Mouse (Mus musculus) megakaryocyte progenitor cell, adult 5-6 weeks (primary cell): Measurements from ENCODE around the gene Sit1. TPM values are rescaled to one million over a fixed set of nuclear protein-coding genes. Genes with fewer than 3 reads are reported as not detected.

ENCODE experiments used
- ATAC-seq: replicated peaks from 2 replicates; pipeline ENCODE4 v1.8.0; 2016; ENCODE audit warnings: mild to moderate bottlenecking, moderate TSS enrichment, inconsistent platforms; ENCODE audit not compliant: poor library complexity
- total RNA-seq, 2 experiments: library from RNA; stranded (forward) in 1 of 2; stranded (reverse) in 1 of 2; fragments of 157-497, 149-512 nt in 1 of 2; fragments of 200-1000 nt in 1 of 2; gene quantifications; 2 replicates each; pipeline versions ENCODE4 v1.2.3 to v1.2.4; 2015 to 2017

Gene Sit1
- total RNA-seq, 2 experiments from 2014 or later = not detected

- ATAC-seq = peak; percentile 43; the same call in 1 of the 2 replicates
These were observed 6.9 kb downstream of the Sit1 start for GRCm38 (mm10) chr4:43476604-43477003.

DNA sequence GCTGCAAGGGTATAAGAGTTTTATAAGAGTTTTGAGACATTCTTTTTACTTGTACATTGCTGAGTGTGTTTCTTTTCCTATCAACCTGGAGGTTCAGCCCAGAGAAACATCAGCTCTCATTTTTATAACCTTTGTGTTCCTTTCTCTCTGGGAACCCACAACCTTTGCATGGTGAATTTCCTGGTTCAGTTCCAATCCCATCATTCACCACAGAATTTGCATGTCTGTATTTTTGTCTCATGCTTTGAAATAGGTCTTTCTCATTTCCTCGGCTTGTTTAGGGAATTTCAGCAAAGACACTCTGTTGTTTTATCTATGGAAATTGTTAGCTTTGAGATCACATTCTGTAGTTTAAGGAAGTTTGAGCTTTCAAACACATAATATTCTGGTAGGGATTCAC is 9.9 kb downstream of the Sit1 start:
- ATAC-seq = no peak

GRCm38 (mm10) chr4:43470301-43470700 is 13.2 kb downstream of the Sit1 start:
- ATAC-seq = 0 out of 2 replicates have a peak, but pooled peaks have one; percentile 37

- ATAC-seq = no peak
These were observed 16.7 kb downstream of the Sit1 start for GRCm38 (mm10) chr4:43466872-43467271.

GRCm38 (mm10) chr4:43465935-43466334 is 17.6 kb downstream of the Sit1 start:
- ATAC-seq = peak; percentile 69

DNA sequence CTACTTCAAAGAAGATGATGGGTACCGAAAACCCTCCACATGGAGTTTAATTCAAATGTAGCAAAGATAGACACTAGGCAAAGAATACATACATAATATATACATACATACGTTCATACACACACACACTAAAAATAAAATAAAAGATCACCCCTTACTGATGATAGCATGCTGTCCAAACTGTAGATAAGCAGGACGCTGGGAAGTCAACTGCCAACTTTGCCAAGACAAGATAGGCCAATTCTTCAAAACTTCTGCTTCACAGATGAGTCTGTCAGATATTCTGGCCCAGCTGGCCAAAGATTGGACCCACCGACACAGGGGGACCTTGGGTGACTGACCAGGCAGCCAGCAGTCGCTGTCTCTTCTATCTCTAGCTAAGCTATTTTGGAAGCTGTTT is 20.4 kb downstream of the Sit1 start:
- no peak for ATAC-seq

GRCm38 (mm10) chr4:43457124-43457523 is 26.4 kb downstream of the Sit1 start:
- no peak; the same call in 1 of the 2 replicates for ATAC-seq

- ATAC-seq = peak; percentile 24; the same call in 1 of the 2 replicates
These were observed 27.1 kb downstream of the Sit1 start for GRCm38 (mm10) chr4:43456470-43456869.

DNA sequence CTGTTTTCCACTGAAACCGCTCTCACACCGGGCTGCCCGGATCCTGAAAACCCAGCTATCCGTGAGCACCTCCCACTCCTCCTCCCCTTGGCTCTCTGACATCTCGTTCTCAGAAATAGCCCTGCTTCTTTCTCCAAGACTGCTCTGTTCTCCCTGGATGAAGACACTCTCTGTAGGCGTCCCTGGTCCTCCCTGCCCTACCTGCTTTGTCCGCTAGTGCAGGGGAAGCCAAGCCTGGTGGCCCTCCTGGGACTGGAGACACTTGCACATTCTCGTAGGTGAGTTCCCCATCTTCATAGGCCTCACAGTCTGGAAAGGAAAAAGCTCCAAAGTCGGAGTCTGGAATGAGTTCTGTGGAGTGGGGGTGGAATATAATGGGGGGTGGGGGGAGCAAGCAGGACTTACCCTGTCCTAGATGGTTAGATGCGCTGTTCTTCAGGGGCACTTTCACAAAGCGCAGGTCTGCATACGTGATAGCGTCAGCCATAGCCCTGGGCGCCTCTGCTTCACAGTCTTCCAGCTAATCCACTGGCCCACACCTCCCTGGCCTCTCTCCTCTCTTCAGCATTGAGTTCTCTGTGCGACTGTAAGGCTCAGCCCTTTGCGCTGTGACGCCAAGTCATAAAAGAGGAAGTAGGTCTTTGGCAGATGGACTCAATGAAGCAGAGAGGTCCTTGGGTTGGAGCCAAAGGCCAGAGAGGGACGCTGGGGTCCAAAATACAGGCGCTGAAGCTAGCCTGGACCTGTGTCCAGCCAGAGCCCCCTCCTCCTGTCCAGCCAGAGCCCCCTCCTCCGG is 29.3 kb downstream of the Sit1 start, which contains the start of gene Cd72:
Gene Cd72, minus strand, starts transcription at position 588 of the 796 bp plus-strand sequence.
- peak; percentile 73 for ATAC-seq

GRCm38 (mm10) chr4:43453413-43453812 is 30.1 kb downstream of the Sit1 start:
- ATAC-seq = no peak

GRCm38 (mm10) chr4:43452315-43452714 is 31.2 kb downstream of the Sit1 start:
- no peak for ATAC-seq

- no peak for ATAC-seq
These were observed 35.0 kb downstream of the Sit1 start for GRCm38 (mm10) chr4:43448554-43448953.

DNA sequence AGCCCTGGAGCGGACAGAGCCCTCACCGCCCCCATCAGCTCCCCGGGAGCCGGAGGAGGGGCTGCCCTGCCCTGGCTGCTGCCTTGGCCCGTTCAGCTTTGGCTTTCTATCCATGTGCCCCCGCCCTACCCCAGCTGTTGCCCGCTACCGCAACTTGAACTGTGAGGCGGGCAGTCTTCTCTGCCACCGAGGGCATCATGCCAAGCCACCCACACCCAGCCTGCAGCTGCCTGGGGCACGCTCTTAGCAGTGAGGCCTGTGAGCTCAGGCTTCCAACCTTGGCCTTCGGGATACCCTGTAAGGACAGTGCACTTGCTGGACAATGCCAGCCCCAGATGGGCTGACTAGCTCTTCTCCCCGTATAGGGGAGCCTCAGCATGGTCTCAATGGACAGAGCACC is 36.3 kb downstream of the Sit1 start:
- peak; percentile 59 for ATAC-seq

DNA sequence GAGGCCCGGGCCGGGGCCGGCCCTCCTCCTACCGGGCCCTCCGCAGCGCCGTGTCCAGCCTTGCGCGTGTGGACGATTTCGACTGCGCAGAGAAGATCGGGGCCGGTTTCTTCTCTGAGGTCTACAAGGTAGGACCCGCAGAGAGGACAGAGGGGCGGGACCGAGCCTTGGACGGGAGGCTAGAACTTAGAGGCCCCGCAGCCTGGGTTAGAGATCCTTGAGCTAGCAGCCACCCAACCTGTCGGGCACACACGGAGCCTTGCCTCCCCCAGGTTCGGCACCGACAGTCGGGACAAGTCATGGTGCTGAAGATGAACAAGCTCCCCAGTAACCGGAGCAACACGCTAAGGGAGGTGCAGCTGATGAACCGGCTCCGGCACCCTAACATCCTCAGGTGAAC is 40.0 kb downstream of the Sit1 start:
- no peak for ATAC-seq

GRCm38 (mm10) chr4:43442456-43443361 is 40.8 kb downstream of the Sit1 start:
- ATAC-seq = peak; percentile 24; the same call in 1 of the 2 replicates

DNA sequence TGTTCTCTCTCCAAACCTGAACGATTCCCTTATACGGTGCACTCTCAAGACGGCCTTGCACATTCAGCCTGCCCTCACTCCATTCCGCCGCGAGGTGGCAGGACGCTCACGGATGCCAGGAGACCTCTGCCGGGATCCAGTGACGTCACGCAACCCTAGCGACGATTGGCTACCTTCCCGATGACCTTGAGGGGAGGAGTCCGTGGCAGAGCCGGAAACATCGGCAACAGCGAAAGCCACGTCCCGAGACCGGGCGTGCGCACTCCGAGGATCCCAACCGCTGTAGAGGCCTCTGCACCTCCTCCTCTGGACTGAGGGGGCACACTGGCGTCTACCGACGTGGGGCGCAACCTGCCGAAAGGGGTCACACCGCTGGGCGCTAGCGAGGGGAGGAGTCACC is 41.5 kb downstream of the Sit1 start:
- ATAC-seq = peak; percentile 95

DNA sequence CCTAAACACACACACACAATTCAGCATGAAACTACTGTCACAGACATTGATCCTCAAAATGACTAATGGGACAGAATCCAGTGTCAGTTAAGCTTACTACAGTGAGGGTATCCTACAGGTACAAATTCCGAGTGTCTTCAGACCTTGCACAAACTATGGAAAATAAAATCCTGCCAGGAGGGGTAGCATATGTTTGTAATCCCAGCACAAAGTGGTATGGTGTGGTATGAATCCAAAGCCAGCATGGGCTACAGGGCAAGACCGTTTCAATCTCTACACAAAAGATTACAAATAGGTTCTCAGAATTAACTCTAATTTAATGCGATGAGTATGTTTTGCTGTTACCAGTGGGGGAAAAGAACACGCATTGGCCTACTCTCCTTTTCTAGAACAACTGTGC is 41.9 kb downstream of the Sit1 start, which contains the start of gene Tesk1:
Gene Tesk1, plus strand, starts transcription at position 301 of the 400 bp plus-strand sequence.
- ATAC-seq = no peak

GRCm38 (mm10) chr4:43432832-43433231 is 50.7 kb downstream of the Sit1 start:
- ATAC-seq = no peak
